Mouse (Mus musculus): ENCODE data around the gene Acot8. TPM values are rescaled to one million over a fixed set of nuclear protein-coding genes. Genes with fewer than 3 reads are reported as not detected.

The Acot8 gene
- 10.2 and 12.6 TPM in 2 replicates for polyA plus RNA-seq (2014; fragmentation: Nextera tagmentation; extraction: Ambion mirVana)

DNA sequence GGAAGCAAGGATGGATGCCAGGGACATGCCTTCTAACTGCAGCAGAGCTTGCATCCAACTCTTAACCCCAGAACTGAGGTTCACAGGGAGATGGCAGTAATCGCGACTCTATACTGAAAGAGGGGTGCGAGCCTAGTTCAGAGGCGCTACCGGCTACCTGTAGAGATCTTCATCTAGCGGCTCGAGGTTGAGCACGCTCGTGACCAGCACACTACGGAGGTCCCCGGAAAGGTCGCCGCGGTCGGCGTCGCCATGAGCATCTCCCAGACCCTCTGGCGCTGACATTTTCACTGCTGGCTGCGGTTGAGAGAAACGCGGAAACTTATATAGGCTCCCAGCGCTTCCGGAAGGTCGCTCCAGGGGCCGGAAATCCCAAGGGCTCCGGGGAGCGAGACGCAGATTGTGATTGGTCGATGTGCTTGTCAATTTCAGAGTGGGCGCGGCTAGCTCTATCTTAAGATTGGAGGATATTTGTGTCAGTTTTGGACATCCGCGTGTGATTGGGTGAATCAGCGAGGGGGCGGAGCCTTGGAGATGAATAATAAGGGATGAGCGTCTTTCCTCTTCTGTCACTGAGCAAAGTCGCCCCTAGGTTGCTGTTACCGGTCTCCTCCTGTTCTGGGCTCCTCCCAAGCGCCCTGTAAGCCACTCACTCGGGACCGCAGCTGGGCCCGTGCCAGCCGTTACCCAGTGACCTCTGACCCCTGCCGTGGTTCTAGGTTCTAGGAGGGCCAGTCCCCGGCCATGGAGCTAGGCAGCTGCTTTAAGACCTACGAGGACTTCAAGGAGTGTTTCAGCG, at the start of gene Acot8, which contains the start of gene Zswim3:
Acot8 (minus strand) TSS at position 350 of the 799 bp plus-strand sequence.
Zswim3 (plus strand) TSS at position 566 of the 799 bp plus-strand sequence.
- Histone ChIP-seq H3K27ac (ENCODE audit: low read depth, low read length) (peak within 1 kb of the TSS; percentile 23; the same call in 1 of the 2 replicates), H3K4me1 (ENCODE audit: control insufficient read depth, insufficient read depth, low read length) (peaks cover 7% of the 10 kb centered on the region; the same call in 1 of the 2 replicates), H3K27me3 (ENCODE audit: control insufficient read depth, insufficient read depth, low read length) (no peaks in the 10 kb centered on the region), H3K4me3 (ENCODE audit: low read depth, low read length) (peak within 1 kb of the TSS; percentile 84), H3K36me3 (ENCODE audit: control insufficient read depth, insufficient read depth, low read length) (no peaks in the 10 kb centered on the region), H3K9ac (ENCODE audit: low read length) (peak within 1 kb of the TSS; percentile 80), H3K4me2 (peak within 1 kb of the TSS; percentile 72), H3K9me3 (ENCODE audit: control insufficient read depth, low read length) (no peaks in the 10 kb centered on the region)
- ATAC-seq (ENCODE audit: low FRiP score) (peak; percentile 97), DNase-seq (ENCODE audit: low spot score, missing footprints) (peak; percentile 99)
- 1% methylated on average over 47 of the region's 47 CpGs for WGBS

DNA sequence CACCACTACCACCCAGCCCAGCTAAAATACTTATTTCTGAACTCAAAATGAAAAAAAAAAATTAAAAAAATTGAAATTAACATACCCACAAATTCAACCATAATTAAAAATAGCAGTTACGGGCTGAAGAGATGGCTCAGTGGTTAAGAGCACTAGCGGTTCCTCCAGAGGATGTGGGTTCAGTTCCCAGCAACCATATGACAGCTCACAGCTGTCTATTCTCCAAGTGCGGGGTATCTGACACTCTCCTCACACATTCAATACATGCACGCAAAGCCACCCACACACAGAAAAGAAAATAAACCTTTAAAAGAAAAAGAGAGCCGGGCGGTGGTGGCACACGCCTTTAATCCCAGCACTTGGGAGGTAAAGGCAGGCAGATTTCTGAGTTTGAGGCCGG, 45.4 kb upstream of the Acot8 start:
- no peak overlapping the region for H3K27ac ChIP-seq (ENCODE audit: low read depth, low read length)
- 88% methylated on average over 8 of the region's 8 CpGs for whole genome bisulfite sequencing
- H3K9ac ChIP-seq (ENCODE audit: low read length): no peak overlapping the region
- no peaks in the 10 kb centered on the region for H3K4me1 ChIP-seq (ENCODE audit: control insufficient read depth, insufficient read depth, low read length)
- H3K9me3 ChIP-seq (ENCODE audit: control insufficient read depth, low read length): no peaks in the 10 kb centered on the region
- H3K27me3 ChIP-seq (ENCODE audit: control insufficient read depth, insufficient read depth, low read length): no peaks in the 10 kb centered on the region
- no peaks in the 10 kb centered on the region for H3K36me3 ChIP-seq (ENCODE audit: control insufficient read depth, insufficient read depth, low read length)
- H3K4me2 ChIP-seq: no peak overlapping the region
- DNase-seq (ENCODE audit: low spot score, missing footprints) (no peak), ATAC-seq (ENCODE audit: low FRiP score) (no peak)
- no peak overlapping the region for H3K4me3 ChIP-seq (ENCODE audit: low read depth, low read length)

- Histone ChIP-seq H3K9me3 (ENCODE audit: control insufficient read depth, low read length) (no peaks in the 10 kb centered on the region), H3K4me2 (no peak overlapping the region), H3K4me1 (ENCODE audit: control insufficient read depth, insufficient read depth, low read length) (no peaks in the 10 kb centered on the region), H3K9ac (ENCODE audit: low read length) (no peak overlapping the region), H3K4me3 (ENCODE audit: low read depth, low read length) (no peak overlapping the region), H3K36me3 (ENCODE audit: control insufficient read depth, insufficient read depth, low read length) (no peaks in the 10 kb centered on the region), H3K27ac (ENCODE audit: low read depth, low read length) (no peak overlapping the region), H3K27me3 (ENCODE audit: control insufficient read depth, insufficient read depth, low read length) (no peaks in the 10 kb centered on the region)
- DNase-seq (ENCODE audit: low spot score, missing footprints) (peak; percentile 91), ATAC-seq (ENCODE audit: low FRiP score) (no peak)
- 59% methylated on average over 3 of the region's 3 CpGs for WGBS
These were observed 41.1 kb upstream of the Acot8 start for GRCm38 (mm10) chr2:164845782-164846181.

- no peak for ATAC-seq (ENCODE audit: low FRiP score)
- no peaks in the 10 kb centered on the region for H3K27me3 ChIP-seq (ENCODE audit: control insufficient read depth, insufficient read depth, low read length)
- H3K4me2 ChIP-seq: no peak overlapping the region
- H3K27ac ChIP-seq (ENCODE audit: low read depth, low read length): no peak overlapping the region
- peaks cover 4% of the 10 kb centered on the region; the same call in 1 of the 2 replicates for H3K36me3 ChIP-seq (ENCODE audit: control insufficient read depth, insufficient read depth, low read length)
- no peak overlapping the region for H3K9ac ChIP-seq (ENCODE audit: low read length)
- DNase-seq (ENCODE audit: low spot score, missing footprints): no peak
- H3K4me3 ChIP-seq (ENCODE audit: low read depth, low read length): no peak overlapping the region
- no peaks in the 10 kb centered on the region for H3K9me3 ChIP-seq (ENCODE audit: control insufficient read depth, low read length)
- H3K4me1 ChIP-seq (ENCODE audit: control insufficient read depth, insufficient read depth, low read length): peaks cover 18% of the 10 kb centered on the region
- WGBS: 96% methylated on average over 4 of the region's 4 CpGs
These were observed 30.5 kb upstream of the Acot8 start for GRCm38 (mm10) chr2:164835164-164835563.

- H3K4me3 ChIP-seq (ENCODE audit: low read depth, low read length): peak overlapping the region; percentile 65
- no peaks in the 10 kb centered on the region for H3K9me3 ChIP-seq (ENCODE audit: control insufficient read depth, low read length)
- no peak for ATAC-seq (ENCODE audit: low FRiP score)
- H3K9ac ChIP-seq (ENCODE audit: low read length): peak overlapping the region; percentile 78; the same call in 1 of the 2 replicates
- no peak overlapping the region for H3K27ac ChIP-seq (ENCODE audit: low read depth, low read length)
- 44% methylated on average over 8 of the region's 8 CpGs for WGBS
- H3K36me3 ChIP-seq (ENCODE audit: control insufficient read depth, insufficient read depth, low read length): peaks cover 2% of the 10 kb centered on the region; the same call in 1 of the 2 replicates
- peak overlapping the region; percentile 100 for H3K4me2 ChIP-seq
- H3K4me1 ChIP-seq (ENCODE audit: control insufficient read depth, insufficient read depth, low read length): peaks cover 18% of the 10 kb centered on the region
- H3K27me3 ChIP-seq (ENCODE audit: control insufficient read depth, insufficient read depth, low read length): no peaks in the 10 kb centered on the region
- DNase-seq (ENCODE audit: low spot score, missing footprints): no peak
These were observed 29.8 kb upstream of the Acot8 start for GRCm38 (mm10) chr2:164834531-164834930.

DNA sequence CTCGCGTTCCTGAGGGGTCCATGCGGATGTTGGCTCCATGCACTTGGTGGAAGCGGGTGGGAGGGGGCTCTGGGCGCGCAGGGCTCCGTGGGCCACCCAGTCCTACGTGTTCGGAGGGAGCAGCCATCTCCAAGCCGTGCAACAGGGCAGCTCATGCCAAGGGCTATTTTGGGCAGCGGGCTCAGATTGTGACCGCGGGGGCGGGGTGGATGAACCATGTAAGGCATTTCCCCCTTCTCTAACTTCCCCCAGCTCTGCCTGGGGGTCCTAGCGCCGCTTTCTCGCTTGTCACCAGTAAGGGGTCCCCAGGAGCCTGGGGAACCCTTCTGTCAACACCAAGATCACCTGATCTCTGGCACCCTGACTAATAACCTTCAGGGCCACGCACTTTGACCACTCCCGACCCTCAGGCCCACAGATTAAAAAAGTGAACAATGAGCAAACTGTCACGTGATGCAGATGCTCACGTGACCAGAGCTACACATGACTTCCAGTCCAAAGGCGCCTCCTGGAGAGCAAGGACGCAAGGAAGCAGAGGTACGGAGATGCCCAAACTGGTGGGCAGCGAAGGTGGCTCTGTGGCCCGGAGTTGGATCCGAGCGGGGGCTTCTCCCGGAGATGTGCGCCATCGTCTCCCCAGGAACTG, 28.8 kb upstream of the Acot8 start, which contains the start of gene Neurl2:
Neurl2 (minus strand) TSS at position 143 of the 646 bp plus-strand sequence.
- Histone ChIP-seq H3K27ac (ENCODE audit: low read depth, low read length) (peak within 1 kb of the TSS; percentile 7; the same call in 1 of the 2 replicates), H3K9ac (ENCODE audit: low read length) (peak within 1 kb of the TSS; percentile 78), H3K36me3 (ENCODE audit: control insufficient read depth, insufficient read depth, low read length) (no peaks in the 10 kb centered on the region), H3K4me3 (ENCODE audit: low read depth, low read length) (peak within 1 kb of the TSS; percentile 65), H3K4me1 (ENCODE audit: control insufficient read depth, insufficient read depth, low read length) (peaks cover 18% of the 10 kb centered on the region), H3K9me3 (ENCODE audit: control insufficient read depth, low read length) (no peaks in the 10 kb centered on the region), H3K4me2 (peak within 1 kb of the TSS; percentile 100), H3K27me3 (ENCODE audit: control insufficient read depth, insufficient read depth, low read length) (no peaks in the 10 kb centered on the region)
- DNase-seq (ENCODE audit: low spot score, missing footprints) (peak; percentile 99), ATAC-seq (ENCODE audit: low FRiP score) (peak; percentile 73)
- under 1% methylated on average over 31 of the region's 31 CpGs for WGBS

DNA sequence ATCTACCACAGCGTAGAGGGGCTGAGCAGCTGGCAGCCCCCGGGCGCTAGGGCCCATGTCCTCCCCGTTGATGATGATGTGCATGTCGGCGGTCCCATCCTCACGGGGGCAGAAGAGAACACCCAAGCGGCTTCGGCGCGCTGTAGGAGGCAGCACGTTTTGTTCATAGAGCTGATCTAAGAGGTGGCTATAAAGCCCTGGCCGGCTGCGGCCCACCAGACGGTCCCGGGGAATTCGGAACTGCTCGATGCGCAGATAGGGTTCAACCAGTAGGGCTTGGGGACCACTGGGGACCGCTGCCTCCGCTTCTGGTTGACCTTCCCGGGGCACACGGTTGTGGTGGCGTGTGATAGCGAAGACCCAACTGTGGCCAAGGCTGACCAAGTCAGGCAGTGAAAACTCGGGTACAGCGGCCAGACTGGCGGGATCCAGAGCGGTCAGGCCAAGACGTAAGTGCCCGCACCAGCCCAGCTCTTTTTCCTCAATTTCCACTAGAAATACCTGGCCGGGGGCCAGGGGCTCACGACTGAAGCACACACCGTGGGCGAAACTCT, 28.1 kb upstream of the Acot8 start, which contains the start of gene Ctsa:
Ctsa (plus strand) TSS at position 126 of the 554 bp plus-strand sequence.
- Histone ChIP-seq H3K9me3 (ENCODE audit: control insufficient read depth, low read length) (no peaks in the 10 kb centered on the region), H3K27me3 (ENCODE audit: control insufficient read depth, insufficient read depth, low read length) (no peaks in the 10 kb centered on the region), H3K4me1 (ENCODE audit: control insufficient read depth, insufficient read depth, low read length) (peaks cover 18% of the 10 kb centered on the region), H3K36me3 (ENCODE audit: control insufficient read depth, insufficient read depth, low read length) (no peaks in the 10 kb centered on the region), H3K27ac (ENCODE audit: low read depth, low read length) (peak within 1 kb of the TSS; percentile 7; the same call in 1 of the 2 replicates), H3K4me2 (peak within 1 kb of the TSS; percentile 100), H3K9ac (ENCODE audit: low read length) (peak within 1 kb of the TSS; percentile 78), H3K4me3 (ENCODE audit: low read depth, low read length) (peak within 1 kb of the TSS; percentile 65)
- 1% methylated on average over 35 of the region's 35 CpGs for WGBS
- DNase-seq (ENCODE audit: low spot score, missing footprints): peak; percentile 94
- ATAC-seq (ENCODE audit: low FRiP score): peak; percentile 69

- Histone ChIP-seq H3K4me3 (ENCODE audit: low read depth, low read length) (peak overlapping the region; percentile 65), H3K36me3 (ENCODE audit: control insufficient read depth, insufficient read depth, low read length) (peaks cover 6% of the 10 kb centered on the region; the same call in 1 of the 2 replicates), H3K4me2 (peak overlapping the region; percentile 100), H3K4me1 (ENCODE audit: control insufficient read depth, insufficient read depth, low read length) (peaks cover 18% of the 10 kb centered on the region), H3K9me3 (ENCODE audit: control insufficient read depth, low read length) (no peaks in the 10 kb centered on the region), H3K27ac (ENCODE audit: low read depth, low read length) (no peak overlapping the region; the same call in 1 of the 2 replicates), H3K9ac (ENCODE audit: low read length) (peak overlapping the region; percentile 78), H3K27me3 (ENCODE audit: control insufficient read depth, insufficient read depth, low read length) (no peaks in the 10 kb centered on the region)
- WGBS: 66% methylated on average over 16 of the region's 16 CpGs
- ATAC-seq (ENCODE audit: low FRiP score) (no peak; the same call in 1 of the 2 replicates), DNase-seq (ENCODE audit: low spot score, missing footprints) (peak; percentile 86)
These were observed 27.5 kb upstream of the Acot8 start for GRCm38 (mm10) chr2:164832032-164832747.

All from midbrain, embryonic 11.5 days (tissue).